Mouse (Mus musculus) ovary, postnatal 14 days (tissue): ENCODE data around the gene Olfr1370.
"Not testable (repeated sequence)": the region's sequence is repeated elsewhere in the genome, so short reads cannot be mapped to it uniquely, and the experiment has no call there.

Source experiments
- DNase-seq: peaks from one replicate; pipeline ENCODE4 v3.0.0; 2022; ENCODE audit warnings: low spot score

Olfr1370 gene

DNA sequence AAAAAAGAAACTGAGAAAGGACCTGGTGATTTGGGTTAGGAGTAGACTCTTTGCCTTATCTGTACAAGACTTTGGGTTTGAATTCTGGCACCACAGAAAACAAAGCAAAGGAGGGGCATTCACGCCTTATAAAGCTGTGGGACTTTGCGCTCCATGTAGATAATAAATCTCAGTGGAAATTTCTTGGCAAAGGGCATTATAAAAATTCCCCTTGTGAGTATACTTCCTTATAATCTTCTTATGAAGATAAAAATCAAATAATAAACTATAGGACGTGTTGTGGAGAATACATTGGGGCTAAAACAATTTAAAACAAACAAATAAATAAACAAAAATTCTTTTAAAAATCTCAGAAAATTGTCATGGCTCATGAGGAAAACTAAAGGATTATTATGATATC is at the start of gene Olfr1370:
Gene Olfr1370, minus strand, starts transcription at position 101 of the 400 bp plus-strand sequence.
- no peak for DNase-seq

DNA sequence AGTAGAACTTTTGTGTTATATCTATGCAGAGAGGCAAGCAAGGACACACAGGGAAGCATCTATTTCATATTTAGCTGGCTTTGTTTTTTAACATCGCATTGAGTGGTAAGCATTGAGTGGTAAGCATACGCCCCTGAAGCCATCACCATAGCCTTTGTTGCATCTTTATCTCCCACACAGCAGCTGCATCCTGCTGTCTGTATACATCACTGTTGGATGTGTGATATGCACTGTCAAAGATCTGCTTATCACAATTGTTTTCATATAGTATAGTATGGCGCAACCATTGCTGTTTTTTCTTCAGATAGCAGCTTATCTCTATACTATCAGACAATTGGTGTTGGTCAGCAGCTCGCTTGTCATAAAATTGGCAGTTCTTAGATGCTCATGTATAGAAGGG is 39.4 kb upstream of the Olfr1370 start:
- DNase-seq: no peak

DNA sequence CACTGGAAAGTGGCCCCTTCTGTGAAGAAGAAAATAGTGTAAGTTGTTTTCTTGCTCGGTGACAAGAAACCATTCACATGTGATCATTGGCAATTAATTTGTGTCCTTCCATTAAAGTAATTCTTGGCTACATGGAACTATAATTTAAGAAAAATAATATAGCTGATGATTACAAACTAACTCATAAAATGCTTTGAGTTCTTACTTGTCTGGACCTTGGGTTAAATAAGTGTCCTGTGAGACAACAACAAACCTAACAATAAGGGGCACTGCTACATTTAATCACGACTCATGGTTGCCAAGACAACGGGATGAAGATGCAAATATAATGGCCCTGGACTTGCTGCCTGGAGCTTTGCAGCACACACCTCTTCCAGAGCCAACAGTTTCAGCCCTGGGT is 36.4 kb upstream of the Olfr1370 start, which contains the start of gene Olfr1369-ps1:
Gene Olfr1369-ps1, plus strand, starts transcription at position 301 of the 400 bp plus-strand sequence.
- DNase-seq: not testable (repeated sequence)

DNA sequence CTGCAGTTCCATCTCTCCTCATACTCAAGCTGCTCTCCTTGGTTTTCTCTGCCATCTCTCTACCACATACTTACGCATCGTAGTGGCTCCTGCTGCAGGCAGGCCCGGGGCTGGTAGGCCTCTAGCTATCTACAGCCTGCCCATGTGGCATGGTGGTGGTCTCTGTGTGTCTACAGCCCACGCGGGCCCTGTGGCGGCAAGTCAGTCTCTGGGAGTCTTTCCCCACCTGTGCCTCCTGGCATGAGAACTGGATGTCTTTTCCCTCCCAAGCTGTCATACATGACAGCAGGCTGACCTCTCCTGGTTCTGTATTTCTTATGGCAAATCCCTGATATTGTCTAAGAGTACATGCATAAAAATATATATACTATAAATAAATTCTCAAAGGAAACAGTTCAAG is 35.7 kb upstream of the Olfr1370 start:
- DNase-seq: no peak

DNA sequence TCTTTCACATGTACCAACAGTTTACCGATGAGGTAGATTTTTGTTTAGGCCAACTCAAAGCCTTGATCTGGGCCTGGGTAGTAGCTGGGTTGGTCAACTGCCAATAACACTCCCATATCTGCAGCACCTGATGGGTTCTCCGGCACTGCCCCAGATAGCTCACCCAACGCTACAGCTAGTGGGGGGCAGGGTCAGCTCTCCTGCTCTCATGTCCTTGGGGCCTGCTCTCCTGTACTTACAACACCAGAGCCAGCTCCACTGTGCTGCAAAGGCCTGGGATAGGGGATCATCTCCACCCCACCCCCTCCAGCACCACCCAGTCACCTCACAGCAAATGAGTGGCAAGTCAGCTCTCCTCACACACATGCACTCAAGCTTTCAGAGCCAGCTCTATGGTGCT is 35.0 kb upstream of the Olfr1370 start:
- no peak for DNase-seq

DNA sequence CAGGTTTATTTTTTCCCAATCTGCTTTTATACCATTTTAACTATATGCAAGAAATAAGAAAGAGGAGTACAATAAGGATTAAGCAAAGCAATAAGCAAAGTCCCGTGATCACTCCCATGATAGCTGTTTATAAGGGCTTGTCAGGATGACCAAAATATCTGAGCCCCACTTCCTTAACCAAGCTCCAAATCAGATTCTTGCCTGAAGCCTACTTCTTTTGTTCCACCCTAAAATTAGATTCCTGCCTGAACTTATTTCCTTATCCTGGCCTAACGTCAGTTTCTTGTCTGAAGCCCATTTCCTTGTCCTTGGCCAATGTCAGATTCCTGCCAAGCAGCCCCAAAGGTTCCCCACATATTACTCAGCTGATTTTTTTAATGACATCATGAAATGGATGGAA is 7.9 kb upstream of the Olfr1370 start:
- no peak for DNase-seq

DNA sequence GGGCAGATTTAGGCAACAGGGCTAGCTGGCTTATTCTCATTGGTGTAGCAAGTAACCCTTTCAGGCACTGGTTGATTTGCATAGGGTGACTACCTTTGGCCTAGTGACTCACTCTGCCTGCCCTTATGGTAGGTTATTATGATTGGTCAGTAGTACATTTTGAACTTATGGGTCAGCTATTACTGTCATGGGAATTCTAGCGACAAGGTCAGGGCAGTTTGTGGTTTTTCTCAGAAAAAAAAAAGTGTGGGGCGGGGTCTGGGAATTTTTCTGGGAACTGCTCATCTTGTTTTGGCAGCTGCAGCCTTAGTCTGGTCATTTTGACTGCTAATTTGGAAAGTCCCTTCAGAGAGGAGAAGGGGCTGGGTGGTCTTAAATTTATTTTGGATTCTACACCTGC is 8.7 kb downstream of the Olfr1370 start:
- DNase-seq: no peak

DNA sequence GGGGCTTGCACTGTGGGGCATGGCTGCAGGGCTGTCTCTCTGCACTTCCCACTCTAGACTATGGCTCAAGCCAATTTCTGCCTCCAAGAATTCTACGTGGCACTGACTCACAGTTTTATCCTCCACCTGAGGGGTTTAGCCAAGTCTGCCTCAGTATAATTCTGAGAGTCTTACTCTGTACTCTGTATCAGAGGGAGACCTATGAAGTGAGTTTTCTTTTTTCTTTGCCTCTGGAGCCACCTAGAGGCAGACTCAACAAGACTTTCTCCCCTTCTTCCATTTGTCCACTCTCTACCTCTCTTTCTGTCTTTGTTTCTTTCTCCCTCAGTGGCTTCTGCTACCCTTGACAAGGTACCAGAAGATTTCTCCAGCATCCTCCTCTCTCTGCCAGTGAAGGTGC is 24.6 kb downstream of the Olfr1370 start:
- DNase-seq: no peak

DNA sequence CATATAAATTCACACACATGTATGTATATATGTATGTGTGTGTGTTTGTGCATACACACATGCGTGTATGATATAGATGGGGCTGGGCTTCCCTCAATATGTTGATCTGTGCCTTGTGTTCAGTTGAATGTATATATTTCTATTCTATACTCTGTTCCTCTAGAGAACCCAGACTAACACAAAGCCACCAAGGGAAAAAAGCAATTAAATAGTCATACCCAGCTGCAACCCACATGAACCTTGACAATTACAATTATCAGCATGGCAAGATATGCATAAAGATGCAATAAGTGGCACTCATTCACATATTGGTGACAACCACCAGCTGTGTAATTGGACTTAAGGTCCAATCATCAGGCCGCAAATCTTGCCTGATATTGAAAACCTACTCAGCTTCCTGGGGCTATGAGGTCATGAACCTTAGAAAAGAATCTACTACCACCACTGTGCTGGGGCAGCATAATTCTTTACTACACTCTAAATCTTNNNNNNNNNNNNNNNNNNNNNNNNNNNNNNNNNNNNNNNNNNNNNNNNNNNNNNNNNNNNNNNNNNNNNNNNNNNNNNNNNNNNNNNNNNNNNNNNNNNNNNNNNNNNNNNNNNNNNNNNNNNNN is 34.1 kb downstream of the Olfr1370 start:
- DNase-seq: no peak

DNA sequence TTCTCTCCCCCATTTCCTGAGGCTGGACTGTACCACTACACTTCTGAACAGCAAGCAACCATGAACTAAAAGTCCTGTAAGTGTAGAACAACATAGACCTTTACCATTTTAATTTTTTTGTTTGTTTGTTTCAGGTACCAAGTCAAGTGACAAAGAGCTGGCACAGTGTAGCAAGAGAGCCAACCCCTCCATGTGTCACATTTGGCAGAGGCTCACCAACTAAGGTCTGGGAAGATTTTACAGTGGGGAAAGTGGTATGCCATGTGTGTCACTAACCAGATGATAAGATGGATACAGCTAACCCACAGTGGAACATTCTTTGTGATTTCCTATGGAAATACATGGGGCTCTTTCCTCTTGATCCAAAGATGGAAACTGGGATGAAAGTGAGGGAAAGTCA is 38.8 kb downstream of the Olfr1370 start:
- no peak for DNase-seq

DNA sequence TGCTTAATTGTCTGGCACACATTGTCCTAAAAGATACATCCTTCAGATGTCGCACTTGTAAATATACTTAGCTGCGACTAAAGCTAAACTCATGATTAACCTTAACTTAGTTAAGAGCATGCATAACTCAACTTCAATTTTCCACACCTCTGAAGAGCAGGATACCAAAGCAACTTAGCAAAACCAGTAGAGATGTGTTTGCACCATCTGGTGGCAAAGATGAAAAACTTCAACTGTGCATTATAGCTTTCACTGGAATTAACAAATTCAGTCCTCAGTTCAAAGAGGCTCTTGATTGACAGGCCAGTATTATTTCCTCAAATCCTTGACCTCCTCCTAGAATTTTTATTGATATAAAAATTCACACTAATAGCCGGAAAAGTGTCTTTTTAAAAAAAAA is 39.7 kb downstream of the Olfr1370 start:
- no peak for DNase-seq

DNA sequence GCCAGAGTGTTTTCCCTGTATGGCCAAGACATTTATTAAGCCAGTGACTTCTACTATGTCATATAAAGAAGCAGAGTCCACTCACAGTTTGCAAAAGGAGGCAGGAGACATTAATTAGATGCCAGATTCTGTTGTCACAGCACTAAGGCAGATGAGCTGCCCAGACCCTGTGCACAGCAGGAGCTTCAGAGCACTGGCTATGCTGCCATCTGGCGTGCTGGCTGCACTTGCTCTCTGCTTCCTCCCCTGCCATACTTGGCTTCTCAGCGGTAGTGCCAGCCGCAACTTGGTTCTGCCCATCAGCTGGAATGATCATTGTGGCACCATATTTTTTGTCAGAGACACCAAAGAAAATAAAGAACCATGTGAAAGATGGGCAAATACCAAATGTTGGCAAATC is 41.6 kb downstream of the Olfr1370 start:
- DNase-seq: no peak

DNA sequence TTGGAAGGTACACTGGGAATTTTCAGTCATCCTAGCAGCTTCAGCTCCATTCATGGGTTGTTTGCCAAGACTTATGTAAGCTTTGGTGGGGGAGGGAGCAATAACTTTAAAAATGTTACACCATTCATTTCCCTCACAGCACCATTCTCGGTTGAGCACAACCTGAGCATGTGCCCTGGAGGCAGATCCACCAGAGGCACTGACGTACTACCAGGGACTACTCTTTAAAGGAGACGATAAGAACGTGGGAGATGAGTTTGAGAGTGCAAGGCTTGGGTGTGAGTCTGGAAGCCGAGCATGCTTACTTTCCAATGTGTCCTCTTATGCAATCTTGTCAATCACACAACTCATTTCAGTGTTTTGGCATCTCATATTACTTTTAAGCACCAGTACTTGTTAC is 49.9 kb downstream of the Olfr1370 start:
- DNase-seq: no peak
